In the genomic region with DNA sequence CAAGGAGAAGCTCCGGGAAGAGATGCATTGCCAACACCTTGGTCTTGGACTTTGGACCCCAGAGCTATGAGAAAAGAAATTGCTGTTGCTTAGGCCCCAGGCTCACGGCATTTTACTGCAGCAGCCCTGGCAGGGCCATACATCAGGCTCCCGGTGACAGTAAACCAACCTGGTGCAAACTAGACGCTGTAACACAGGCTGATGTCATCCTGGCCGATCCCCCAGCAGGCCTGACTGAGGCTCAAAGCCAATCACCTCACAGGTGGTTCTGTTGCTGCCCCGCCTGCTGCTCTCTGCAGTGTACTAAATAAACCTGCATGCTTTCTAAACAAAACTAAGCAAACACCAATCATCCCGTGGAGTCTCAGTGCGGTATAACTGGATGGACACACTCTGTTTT, we compare ENCODE assay signal across 14 mouse cellular contexts. TPM values are rescaled to one million over a fixed set of nuclear protein-coding genes. Genes with fewer than 3 reads are reported as not detected.
A peak's percentile ranks its signal among the peaks of the same experiment; 100 is the strongest.
DNase-seq lines count a peak whose midpoint lies in the region; ATAC-seq lines count a peak whose summit lies in the region.
"Had no signal": no experiment of that assay in that cellular context is flagged by ENCODE, and none has a peak within 500 bp of the region (broad histone marks: within the 10 kb centered on the region; RNA-seq: fewer than 3 reads in every experiment).

No protein-coding gene starts in this region.

- peaks cover 38% of the 10 kb centered on the region for H3K4me1 ChIP-seq in kidney, embryonic 16.5 days (ENCODE audit: insufficient read depth, low read length)
- peaks cover 26% of the 10 kb centered on the region for H3K4me1 ChIP-seq in hindbrain, embryonic 14.5 days (replicated peaks; ENCODE audit: control insufficient read depth, insufficient read depth, low read length)
- H3K4me1 ChIP-seq in neural tube, embryonic 15.5 days = peaks cover 61% of the 10 kb centered on the region

- no peaks in the 10 kb centered on the region for H3K36me3 ChIP-seq in kidney, embryonic 16.5 days (ENCODE audit: insufficient read depth, low read length)
- no peaks in the 10 kb centered on the region for H3K36me3 ChIP-seq in hindbrain, embryonic 14.5 days (replicated peaks; ENCODE audit: control insufficient read depth, insufficient read depth)
- H3K36me3 ChIP-seq in neural tube, embryonic 15.5 days = no peaks in the 10 kb centered on the region

- H3K27ac ChIP-seq in kidney, embryonic 16.5 days (ENCODE audit: low read length) = no peak overlapping the region; the same call in 1 of the 2 replicates
- peak overlapping the region; percentile 22; the same call in 1 of the 2 replicates for H3K27ac ChIP-seq in hindbrain, embryonic 14.5 days
- H3K27ac ChIP-seq in neural tube, embryonic 15.5 days (replicated peaks) = peak overlapping the region; percentile 66

- peak; percentile 59 for DNase-seq in cerebellum, adult 9-11 months
- DNase-seq in cerebellum, adult 11-12 months = no peak
- peak; percentile 40 for DNase-seq in kidney, postnatal 10 days
- no peak for DNase-seq in hindbrain, embryonic 14.5 days (ENCODE audit: low spot score)
- no peak for DNase-seq in urinary bladder, postnatal 14 days (ENCODE audit: low spot score)
- no peak for DNase-seq in gastrocnemius, postnatal 10 days
- DNase-seq: adrenal gland, postnatal 10 days; gastrocnemius, postnatal 14 days; kidney, adult 18-20 months; lung, embryonic 14.5 days; midbrain, embryonic 14.5 days; thymus, adult 18-20 months had no signal

- ATAC-seq in kidney, embryonic 16.5 days (ENCODE audit: low FRiP score, low TSS enrichment) = no peak
- ATAC-seq in hindbrain, embryonic 14.5 days (ENCODE audit: low FRiP score) = no peak
- ATAC-seq in neural tube, embryonic 15.5 days (ENCODE audit: low FRiP score) = no peak

- H3K9me3 ChIP-seq in kidney, embryonic 16.5 days (ENCODE audit: low read length) = no peaks in the 10 kb centered on the region
- no peaks in the 10 kb centered on the region for H3K9me3 ChIP-seq in hindbrain, embryonic 14.5 days (ENCODE audit: control insufficient read depth, low read length)
- H3K9me3 ChIP-seq in neural tube, embryonic 15.5 days (replicated peaks) = no peaks in the 10 kb centered on the region

- WGBS in kidney, embryonic 16.5 days = 38% methylated on average over 8 of the region's 8 CpGs
- WGBS in hindbrain, embryonic 14.5 days = 60% methylated on average over 8 of the region's 8 CpGs
- WGBS in neural tube, embryonic 15.5 days = 34% methylated on average over 8 of the region's 8 CpGs

- H3K9ac ChIP-seq in kidney, embryonic 16.5 days (replicated peaks; ENCODE audit: low read length) = no peak overlapping the region
- peak overlapping the region; percentile 10; the same call in 1 of the 2 replicates for H3K9ac ChIP-seq in hindbrain, embryonic 14.5 days
- H3K9ac ChIP-seq in neural tube, embryonic 15.5 days (replicated peaks) = no peak overlapping the region
- H3K9ac ChIP-seq: lung, embryonic 14.5 days had no signal

- no peak overlapping the region for H3K4me2 ChIP-seq in kidney, embryonic 16.5 days (replicated peaks; ENCODE audit: low read depth, low read length)
- no peak overlapping the region for H3K4me2 ChIP-seq in hindbrain, embryonic 14.5 days (replicated peaks)
- no peak overlapping the region for H3K4me2 ChIP-seq in neural tube, embryonic 15.5 days
- H3K4me2 ChIP-seq: lung, embryonic 14.5 days had no signal

- no peak overlapping the region for H3K4me3 ChIP-seq in kidney, embryonic 16.5 days (ENCODE audit: low read length)
- H3K4me3 ChIP-seq in hindbrain, embryonic 14.5 days (replicated peaks; ENCODE audit: low read length) = no peak overlapping the region
- H3K4me3 ChIP-seq in neural tube, embryonic 15.5 days (replicated peaks) = no peak overlapping the region

- no peaks in the 10 kb centered on the region for H3K27me3 ChIP-seq in kidney, embryonic 16.5 days (ENCODE audit: insufficient read depth, low read length)
- H3K27me3 ChIP-seq in hindbrain, embryonic 14.5 days (ENCODE audit: control insufficient read depth, insufficient read depth, low read length) = no peaks in the 10 kb centered on the region
- no peaks in the 10 kb centered on the region for H3K27me3 ChIP-seq in neural tube, embryonic 15.5 days (replicated peaks)

RNA-seq across cellular contexts. Expression of gene Mxra7, which starts 9.1 kb away (rescaled TPM):
- polyA plus RNA-seq in kidney, embryonic 16.5 days (2015; fragmentation: Nextera tagmentation; extraction: Ambion mirVana) = 15.6 and 17.0 TPM in 2 replicates
- 29.3 and 35.5 TPM in 2 replicates for polyA plus RNA-seq in hindbrain, embryonic 14.5 days (2014; fragmentation: Nextera tagmentation; extraction: Ambion mirVana)
- polyA plus RNA-seq in neural tube, embryonic 15.5 days (2015; fragmentation: Nextera tagmentation; extraction: Ambion mirVana) = 38.2 and 43.2 TPM in 2 replicates
- total RNA-seq in gastrocnemius, postnatal 10 days (2021) = 10 to 100 TPM; 39.7 to 50.1 TPM

RNA-seq across cellular contexts. Expression of gene Mettl23, which starts 24.4 kb away (rescaled TPM):
- 54.9 and 60.6 TPM in 2 replicates for polyA plus RNA-seq in kidney, embryonic 16.5 days (2015; fragmentation: Nextera tagmentation; extraction: Ambion mirVana)
- polyA plus RNA-seq in hindbrain, embryonic 14.5 days (2014; fragmentation: Nextera tagmentation; extraction: Ambion mirVana) = 70.0 and 73.9 TPM in 2 replicates
- polyA plus RNA-seq in neural tube, embryonic 15.5 days (2015; fragmentation: Nextera tagmentation; extraction: Ambion mirVana) = 64.7 and 66.7 TPM in 2 replicates
- total RNA-seq in gastrocnemius, postnatal 10 days (2021) = 10 to 100 TPM; 28.4 to 32.5 TPM

RNA-seq across cellular contexts. Expression of gene Jmjd6, which starts 24.5 kb away (rescaled TPM):
- polyA plus RNA-seq in kidney, embryonic 16.5 days (2015; fragmentation: Nextera tagmentation; extraction: Ambion mirVana) = 74.8 and 77.8 TPM in 2 replicates
- 64.6 and 65.7 TPM in 2 replicates for polyA plus RNA-seq in hindbrain, embryonic 14.5 days (2014; fragmentation: Nextera tagmentation; extraction: Ambion mirVana)
- polyA plus RNA-seq in neural tube, embryonic 15.5 days (2015; fragmentation: Nextera tagmentation; extraction: Ambion mirVana) = 63.2 and 68.6 TPM in 2 replicates
- total RNA-seq in gastrocnemius, postnatal 10 days (2021) = 10 to 100 TPM; 23.9 to 26.4 TPM

RNA-seq across cellular contexts. Expression of gene Mfsd11, which starts 33.5 kb away (rescaled TPM):
- 38.8 and 41.2 TPM in 2 replicates for polyA plus RNA-seq in kidney, embryonic 16.5 days (2015; fragmentation: Nextera tagmentation; extraction: Ambion mirVana)
- 51.9 and 54.4 TPM in 2 replicates for polyA plus RNA-seq in hindbrain, embryonic 14.5 days (2014; fragmentation: Nextera tagmentation; extraction: Ambion mirVana)
- 43.5 and 51.6 TPM in 2 replicates for polyA plus RNA-seq in neural tube, embryonic 15.5 days (2015; fragmentation: Nextera tagmentation; extraction: Ambion mirVana)
- 10 to 100 TPM; 29.9 to 31.3 TPM for total RNA-seq in gastrocnemius, postnatal 10 days (2021)

RNA-seq across cellular contexts. Expression of gene Srsf2, which starts 34.2 kb away (rescaled TPM):
- 729 and 742 TPM in 2 replicates for polyA plus RNA-seq in kidney, embryonic 16.5 days (2015; fragmentation: Nextera tagmentation; extraction: Ambion mirVana)
- polyA plus RNA-seq in hindbrain, embryonic 14.5 days (2014; fragmentation: Nextera tagmentation; extraction: Ambion mirVana) = 556 and 567 TPM in 2 replicates
- 514 and 555 TPM in 2 replicates for polyA plus RNA-seq in neural tube, embryonic 15.5 days (2015; fragmentation: Nextera tagmentation; extraction: Ambion mirVana)
- 100 to 1,000 TPM; 123 to 146 TPM for total RNA-seq in gastrocnemius, postnatal 10 days (2021)

Comparison
In these comparisons a context has a peak if more than half of its experiments do, and no peak if none do; other contexts are left out.
1. DNase-seq: peak in cerebellum, adult 9-11 months (single experiment) and kidney, postnatal 10 days (single experiment); none in cerebellum, adult 11-12 months (single experiment), hindbrain, embryonic 14.5 days (single experiment), urinary bladder, postnatal 14 days (single experiment) and gastrocnemius, postnatal 10 days (single experiment).